Mouse (Mus musculus): Measurements from ENCODE around the gene Rab43.

GRCm38 (mm10) chr6:87839797-87840341 lies 27.9 kb upstream of the Rab43 start:
- TF ChIP-seq CTCF (IDR thresholded peaks at IDR 0.05; ENCODE audit: low read depth, low read length) (no peak), POLR2A (IDR thresholded peaks at IDR 0.05; ENCODE audit: extremely low read depth, insufficient read depth, low read length) (no peak)

Data from liver, adult 2 months (tissue).